Mouse (Mus musculus) frontal cortex, postnatal 25 days (tissue): Measurements from ENCODE around the gene Rassf7.

Source experiments
- DNase-seq, 2 experiments: peaks; one replicate each; pipeline ENCODE4 v3.0.0; 2022; ENCODE audit warnings: low spot score in 2 of 2

The Rassf7 gene

GRCm38 (mm10) chr7:141215101-141215879, at the start of gene Rassf7:
Rassf7 (plus strand) TSS chr7:141215860.
- peak; percentile 32 to 55 for DNase-seq

GRCm38 (mm10) chr7:141167901-141168517, 47.7 kb upstream of the Rassf7 start:
- no peak for DNase-seq

- no peak for DNase-seq
Observed at GRCm38 (mm10) chr7:141168518-141168953, 47.1 kb upstream of the Rassf7 start.

GRCm38 (mm10) chr7:141169300-141169699, 46.4 kb upstream of the Rassf7 start:
- no peak for DNase-seq

GRCm38 (mm10) chr7:141169866-141170265, 45.8 kb upstream of the Rassf7 start:
- no peak for DNase-seq

- DNase-seq = peak; percentile 85 to 88
Observed at GRCm38 (mm10) chr7:141172116-141173006, 43.3 kb upstream of the Rassf7 start, which contains the start of gene Rnh1. Rnh1 (minus strand) TSS chr7:141172857.

- DNase-seq = no peak
Observed at GRCm38 (mm10) chr7:141173323-141173850, 42.3 kb upstream of the Rassf7 start.

GRCm38 (mm10) chr7:141175068-141175467, 40.6 kb upstream of the Rassf7 start:
- no peak for DNase-seq

GRCm38 (mm10) chr7:141176173-141176572, 39.5 kb upstream of the Rassf7 start:
- peak; percentile 84 to 86 for DNase-seq

GRCm38 (mm10) chr7:141188194-141188593, 27.5 kb upstream of the Rassf7 start:
- no peak for DNase-seq

- DNase-seq = no peak
Observed at GRCm38 (mm10) chr7:141188733-141189132, 26.9 kb upstream of the Rassf7 start.

- DNase-seq = no peak
Observed at GRCm38 (mm10) chr7:141190220-141190619, 25.4 kb upstream of the Rassf7 start.

- no peak for DNase-seq
Observed at GRCm38 (mm10) chr7:141191036-141191435, 24.6 kb upstream of the Rassf7 start.

- no peak for DNase-seq
Observed at GRCm38 (mm10) chr7:141191796-141192685, 23.6 kb upstream of the Rassf7 start.

- DNase-seq = no peak
Observed at GRCm38 (mm10) chr7:141192776-141193347, 22.8 kb upstream of the Rassf7 start.

- no peak for DNase-seq
Observed at GRCm38 (mm10) chr7:141193348-141193856, 22.3 kb upstream of the Rassf7 start.

- peak; percentile 94 to 97 for DNase-seq
Observed at GRCm38 (mm10) chr7:141193948-141194347, 21.7 kb upstream of the Rassf7 start, which contains the start of the genes Hras and Lrrc56. Hras (minus strand) TSS chr7:141194005. Lrrc56 (plus strand) TSS chr7:141194157.

GRCm38 (mm10) chr7:141194409-141194808, 21.3 kb upstream of the Rassf7 start:
- DNase-seq = no peak

- peak; percentile 70 to 79 for DNase-seq
Observed at GRCm38 (mm10) chr7:141194830-141195229, 20.8 kb upstream of the Rassf7 start.

GRCm38 (mm10) chr7:141195754-141196153, 19.9 kb upstream of the Rassf7 start:
- no peak for DNase-seq
